Mouse (Mus musculus): ENCODE data around the gene Krt18.
A peak's percentile ranks its signal among the peaks of the same experiment; 100 is the strongest.
"Not testable (repeated sequence)": the region's sequence is repeated elsewhere in the genome, so short reads cannot be mapped to it uniquely, and the experiment has no call there.

Gene Krt18

DNA sequence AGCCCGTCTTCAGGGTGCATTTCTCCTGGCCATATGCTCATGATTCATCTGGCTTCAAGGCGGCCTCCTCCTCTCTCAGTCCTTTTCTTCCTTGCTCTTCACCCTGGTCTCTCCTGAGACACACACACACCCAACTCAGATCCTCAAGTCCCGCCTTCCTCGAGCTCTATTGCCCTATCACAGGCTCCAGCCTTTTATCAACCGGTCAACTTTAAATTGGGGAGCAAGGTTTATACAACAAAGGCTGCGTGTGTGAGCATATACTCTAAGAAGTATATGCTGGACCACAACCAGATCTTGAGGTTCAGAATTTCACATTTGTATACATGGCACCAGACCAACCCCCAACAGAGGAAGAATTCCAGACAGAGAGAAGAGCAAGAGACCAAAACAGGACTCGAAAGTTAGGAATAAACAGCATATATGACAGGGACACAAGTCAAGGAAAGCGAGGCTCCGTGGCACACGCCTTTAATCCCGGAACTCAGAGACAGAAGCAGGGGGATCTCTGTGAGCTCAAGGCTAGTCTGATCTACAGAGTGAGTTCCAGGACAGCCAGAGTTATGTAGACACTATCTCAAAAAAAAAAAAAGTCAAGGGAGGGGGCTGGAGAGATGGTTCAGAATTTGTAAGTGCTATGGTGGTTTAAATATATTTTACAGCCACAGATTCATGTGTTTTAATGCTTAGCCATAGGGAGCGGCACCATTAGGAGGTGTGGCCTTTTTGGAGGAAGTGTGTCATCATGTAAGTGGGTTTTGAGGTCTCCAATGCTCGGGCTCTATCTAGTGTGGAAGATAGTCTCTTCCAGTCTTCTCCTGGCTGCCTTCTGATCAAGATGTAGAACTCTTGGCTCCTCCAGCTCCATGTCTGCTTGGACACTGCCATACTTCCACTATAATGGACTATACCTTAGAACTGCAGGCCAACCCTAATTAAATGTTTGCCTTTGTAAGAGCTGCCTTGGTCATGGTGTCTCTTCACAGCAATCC lies 42.8 kb downstream of the Krt18 start:
- no peak for DNase-seq

DNA sequence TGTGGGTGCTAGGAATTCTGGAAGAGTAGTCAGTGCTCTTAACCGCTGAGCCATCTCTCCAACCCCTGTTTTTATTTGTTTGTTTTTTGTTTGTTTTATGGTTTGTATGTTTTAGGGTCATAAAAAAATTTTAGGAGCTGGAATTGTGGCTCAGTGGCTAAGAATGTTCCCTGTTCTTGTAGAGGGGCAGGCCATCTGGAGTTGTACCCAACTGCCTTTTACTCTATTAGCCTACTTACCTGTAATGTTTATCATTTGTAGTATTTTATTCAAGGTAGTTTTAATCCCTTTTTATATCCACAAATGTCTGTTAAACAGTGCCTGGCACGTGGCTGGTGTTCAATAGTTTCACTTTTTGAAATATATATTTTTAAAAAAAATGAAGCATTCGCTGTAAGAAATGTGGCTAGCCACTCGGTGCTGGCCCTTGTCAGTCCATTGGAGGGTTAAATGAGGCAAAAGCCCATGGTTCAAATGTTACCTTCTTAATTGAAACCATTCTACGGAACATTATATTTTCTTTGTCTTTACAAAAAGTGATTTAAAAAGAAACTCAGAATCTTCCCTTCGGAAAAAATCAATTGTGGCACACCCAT lies 45.1 kb downstream of the Krt18 start:
- no peak for DNase-seq

DNA sequence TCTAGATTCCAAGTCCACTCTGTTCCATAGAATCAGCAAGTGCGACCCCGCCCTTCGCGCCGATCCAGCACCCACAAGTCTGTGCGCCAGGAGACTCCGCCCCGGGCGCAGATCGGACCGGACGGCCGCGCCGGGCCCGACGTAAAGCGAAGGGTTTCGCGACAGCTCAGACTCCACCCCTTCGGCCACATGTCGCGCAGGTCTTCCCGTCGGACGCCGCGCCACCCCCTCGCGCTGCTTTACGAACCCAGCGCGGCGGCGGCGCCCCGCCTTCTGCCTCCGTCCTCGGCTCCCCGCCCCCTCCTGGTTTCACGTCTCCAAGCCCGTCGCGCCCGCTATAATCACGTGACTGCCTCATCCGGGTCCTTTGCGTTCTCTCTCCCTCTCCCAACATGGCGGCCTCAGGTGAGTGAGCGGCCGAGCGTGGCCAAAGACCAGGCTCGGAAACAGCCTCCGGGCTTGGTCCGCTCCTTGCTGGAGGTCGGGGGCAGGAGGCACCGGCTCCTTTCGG lies 45.6 kb downstream of the Krt18 start, which contains the start of gene Eif4b:
TSS of gene Eif4b (plus strand) at position 215 of the 511 bp plus-strand sequence.
- peak; percentile 99 to 100 for DNase-seq

DNA sequence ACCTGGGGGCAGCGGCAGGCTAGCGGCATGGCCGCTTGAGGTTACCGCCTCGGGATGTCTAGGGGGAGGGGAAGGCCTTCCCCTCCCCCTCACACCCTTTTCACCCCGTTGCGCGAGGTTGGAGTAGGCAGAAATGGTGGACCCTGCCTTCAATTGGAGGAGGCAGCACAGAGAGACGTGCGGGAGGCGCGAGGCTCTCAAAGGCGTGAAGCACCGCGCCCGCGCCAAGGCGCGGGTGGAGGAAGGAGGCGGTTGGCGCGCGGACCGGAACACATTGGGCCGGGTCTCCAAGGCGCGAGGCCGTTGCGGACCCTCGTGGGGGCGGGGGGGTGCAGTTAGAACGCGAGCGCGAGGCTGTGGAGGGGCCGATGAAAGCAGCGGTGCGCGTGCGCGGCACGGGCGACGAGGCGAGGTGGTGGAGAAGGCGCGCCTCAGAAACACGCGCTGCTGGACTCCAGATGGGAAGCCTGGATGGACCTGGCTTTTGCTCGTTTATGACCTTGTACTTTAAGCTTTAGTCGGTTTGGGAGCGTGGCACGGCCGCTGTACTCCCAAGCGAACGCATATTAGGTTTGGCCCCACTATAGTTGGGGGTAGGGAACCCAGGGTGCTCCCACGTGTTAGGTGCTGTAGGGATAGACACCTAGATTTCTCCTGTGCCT lies 46.2 kb downstream of the Krt18 start:
- peak; percentile 77 to 87 for DNase-seq

GRCm38 (mm10) chr15:102074876-102075585 lies 47.1 kb downstream of the Krt18 start:
- DNase-seq: no peak

GRCm38 (mm10) chr15:102077111-102077677 lies 49.2 kb downstream of the Krt18 start:
- no peak for DNase-seq

GRCm38 (mm10) chr15:102079221-102079620 lies 51.2 kb downstream of the Krt18 start:
- no peak for DNase-seq

DNA sequence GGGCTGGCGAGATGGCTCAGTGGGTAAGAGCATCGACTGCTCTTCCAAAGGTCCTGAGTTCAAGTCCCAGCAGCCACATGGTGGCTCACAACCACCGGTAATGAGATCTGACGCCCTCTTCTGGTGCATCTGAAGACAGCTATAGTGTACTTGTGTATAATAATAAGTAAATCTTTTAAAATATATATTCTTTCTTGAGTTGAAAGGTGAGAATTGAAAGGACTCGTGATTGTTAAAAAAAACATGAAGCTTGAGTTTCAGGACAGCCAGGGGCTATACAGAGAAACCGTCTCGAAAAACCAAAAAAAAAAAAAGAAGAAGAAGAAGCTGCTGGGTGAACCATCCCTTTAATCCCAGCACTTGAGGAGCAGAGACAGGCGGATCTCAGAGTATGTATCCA lies 51.9 kb downstream of the Krt18 start:
- DNase-seq: not testable (repeated sequence)

- DNase-seq: no peak
Observed at GRCm38 (mm10) chr15:102080429-102080828, 52.4 kb downstream of the Krt18 start.

All from kidney, postnatal 4 days (tissue).